Mouse (Mus musculus) limb, embryonic 15.5 days (tissue): Measurements from ENCODE around the gene H2-Ob. TPM values are rescaled to one million over a fixed set of nuclear protein-coding genes. Genes with fewer than 3 reads are reported as not detected.

ENCODE experiments used
- ATAC-seq: fragments of 200-750 bp; cut with Nextera tagmentation; 2 replicates; pipeline ENCODE4 v1.8.0; 2017; ENCODE audit warnings: low read depth, moderate TSS enrichment; ENCODE audit not compliant: insufficient number of reproducible peaks, low FRiP score, low TSS enrichment
- H3K27ac ChIP-seq: fragments of 300-500 bp; sonication (generic); 2 replicates; pipeline ENCODE4 v1.5.1; 2015; ENCODE audit warnings: moderate library complexity, mild to moderate bottlenecking, inconsistent platforms
- H3K27me3 ChIP-seq: fragments of 300-500 bp; sonication (generic); 2 replicates; pipeline ENCODE4 v1.6.1; 2015; ENCODE audit warnings: inconsistent platforms
- H3K36me3 ChIP-seq: fragments of 300-500 bp; sonication (generic); 2 replicates; pipeline ENCODE4 v1.6.1; 2015; ENCODE audit warnings: inconsistent platforms
- H3K4me1 ChIP-seq: fragments of 300-500 bp; sonication (generic); 2 replicates; pipeline ENCODE4 v1.6.1; 2015; ENCODE audit warnings: inconsistent platforms
- H3K4me2 ChIP-seq: fragments of 300-500 bp; sonication (generic); 2 replicates; pipeline ENCODE4 v1.6.1; 2015; ENCODE audit warnings: mild to moderate bottlenecking, inconsistent platforms
- H3K4me3 ChIP-seq: fragments of 300-500 bp; sonication (generic); 2 replicates; pipeline ENCODE4 v1.5.1; 2015; ENCODE audit warnings: mild to moderate bottlenecking, inconsistent platforms
- H3K9ac ChIP-seq: fragments of 300-500 bp; sonication (generic); 2 replicates; pipeline ENCODE4 v1.6.1; 2015; ENCODE audit warnings: inconsistent platforms
- H3K9me3 ChIP-seq: fragments of 300-500 bp; sonication (generic); 2 replicates; pipeline ENCODE4 v1.6.1; 2016; ENCODE audit warnings: inconsistent platforms
- WGBS: fragments of 180-500 bp; shearing (Covaris S2); methylation state at CpG from one replicate; pipeline ENCODE4 v1.1.7; 2015; 5-methylcytosine and 5-hydroxymethylcytosine counted together
- polyA plus RNA-seq: library from polyadenylated mRNA; unstranded; fragments of >200 nt; fragmentation: Nextera tagmentation; extraction: Ambion mirVana; gene quantifications from 2 replicates; pipeline ENCODE4 v1.2.1, GENCODE M21; 2015

H2-Ob gene
- polyA plus RNA-seq, result 0.32 TPM in 1 of 2 replicates, not detected in the other

- Histone ChIP-seq H3K27me3 (no peaks in the 10 kb centered on the region), H3K4me1 (no peaks in the 10 kb centered on the region), H3K9ac (no peak within 1 kb of the TSS), H3K9me3 (no peaks in the 10 kb centered on the region), H3K36me3 (no peaks in the 10 kb centered on the region), H3K4me3 (no peak within 1 kb of the TSS), H3K4me2 (no peak within 1 kb of the TSS), H3K27ac (no peak within 1 kb of the TSS)
- no peak for ATAC-seq
- WGBS, result 68% methylated on average over 3 of the region's 3 CpGs
Observed at GRCm38 (mm10) chr17:34238706-34239105, at the start of gene H2-Ob. TSS of gene H2-Ob (plus strand) at chr17:34238903.

GRCm38 (mm10) chr17:34188986-34189385, 49.7 kb upstream of the H2-Ob start:
- no peak overlapping the region for H3K9ac ChIP-seq
- H3K4me2 ChIP-seq, result no peak overlapping the region
- H3K4me3 ChIP-seq, result no peak overlapping the region
- H3K4me1 ChIP-seq, result peaks cover 18% of the 10 kb centered on the region
- H3K9me3 ChIP-seq, result no peaks in the 10 kb centered on the region
- 68% methylated on average over 6 of the region's 6 CpGs for WGBS
- ATAC-seq, result no peak
- H3K27ac ChIP-seq, result no peak overlapping the region
- H3K27me3 ChIP-seq, result peaks cover 75% of the 10 kb centered on the region
- H3K36me3 ChIP-seq, result no peaks in the 10 kb centered on the region

GRCm38 (mm10) chr17:34192852-34193251, 45.9 kb upstream of the H2-Ob start:
- Histone ChIP-seq H3K36me3 (no peaks in the 10 kb centered on the region), H3K4me3 (no peak overlapping the region), H3K9me3 (no peaks in the 10 kb centered on the region), H3K4me2 (no peak overlapping the region), H3K4me1 (peaks cover 16% of the 10 kb centered on the region), H3K9ac (no peak overlapping the region), H3K27me3 (peaks cover 90% of the 10 kb centered on the region), H3K27ac (no peak overlapping the region)
- whole genome bisulfite sequencing, result 26% methylated on average over 16 of the region's 16 CpGs
- no peak for ATAC-seq

- peaks cover 17% of the 10 kb centered on the region for H3K4me1 ChIP-seq
- no peaks in the 10 kb centered on the region for H3K36me3 ChIP-seq
- no peak overlapping the region for H3K4me2 ChIP-seq
- ATAC-seq, result no peak
- peaks cover 91% of the 10 kb centered on the region for H3K27me3 ChIP-seq
- no peak overlapping the region for H3K27ac ChIP-seq
- 48% methylated on average over 8 of the region's 8 CpGs for WGBS
- H3K4me3 ChIP-seq, result no peak overlapping the region
- no peak overlapping the region for H3K9ac ChIP-seq
- no peaks in the 10 kb centered on the region for H3K9me3 ChIP-seq
Observed at GRCm38 (mm10) chr17:34193468-34193867, 45.2 kb upstream of the H2-Ob start.

GRCm38 (mm10) chr17:34194723-34195122, 44.0 kb upstream of the H2-Ob start:
- H3K36me3 ChIP-seq, result no peaks in the 10 kb centered on the region
- no peak overlapping the region for H3K27ac ChIP-seq
- ATAC-seq, result no peak
- H3K4me1 ChIP-seq, result peaks cover 17% of the 10 kb centered on the region
- H3K4me2 ChIP-seq, result no peak overlapping the region
- WGBS, result 92% methylated on average over 4 of the region's 4 CpGs
- no peak overlapping the region for H3K9ac ChIP-seq
- no peak overlapping the region for H3K4me3 ChIP-seq
- H3K9me3 ChIP-seq, result no peaks in the 10 kb centered on the region
- H3K27me3 ChIP-seq, result peaks cover 92% of the 10 kb centered on the region

- Histone ChIP-seq H3K36me3 (no peaks in the 10 kb centered on the region), H3K27ac (no peak overlapping the region), H3K4me1 (peaks cover 17% of the 10 kb centered on the region), H3K27me3 (peaks cover 88% of the 10 kb centered on the region), H3K4me3 (no peak overlapping the region), H3K9me3 (no peaks in the 10 kb centered on the region), H3K4me2 (no peak overlapping the region), H3K9ac (no peak overlapping the region)
- no peak for ATAC-seq
- 40% methylated on average over 12 of the region's 12 CpGs for WGBS
Observed at GRCm38 (mm10) chr17:34196491-34196890, 42.2 kb upstream of the H2-Ob start.

GRCm38 (mm10) chr17:34196941-34197894, 41.5 kb upstream of the H2-Ob start, which contains the start of gene Psmb8:
TSS of gene Psmb8 (plus strand) at chr17:34197721.
- peak; percentile 37; the same call in 1 of the 2 replicates for ATAC-seq
- Histone ChIP-seq H3K4me2 (peak within 1 kb of the TSS; percentile 83), H3K27ac (no peak within 1 kb of the TSS), H3K36me3 (no peaks in the 10 kb centered on the region), H3K4me3 (peak within 1 kb of the TSS; percentile 43), H3K9me3 (no peaks in the 10 kb centered on the region), H3K4me1 (peaks cover 17% of the 10 kb centered on the region), H3K27me3 (peaks cover 81% of the 10 kb centered on the region), H3K9ac (0 out of 2 replicates have a peak within 1 kb of the TSS, but pooled peaks have one; percentile 17)
- WGBS, result 5% methylated on average over 41 of the region's 41 CpGs

GRCm38 (mm10) chr17:34197904-34198520, 40.7 kb upstream of the H2-Ob start:
- no peak overlapping the region for H3K9ac ChIP-seq

GRCm38 (mm10) chr17:34198521-34198912, 40.2 kb upstream of the H2-Ob start:
- WGBS, result 8% methylated on average over 11 of the region's 11 CpGs
- Histone ChIP-seq H3K9ac (no peak overlapping the region), H3K27me3 (peaks cover 78% of the 10 kb centered on the region), H3K4me1 (peaks cover 14% of the 10 kb centered on the region), H3K4me3 (peak overlapping the region; percentile 43), H3K9me3 (no peaks in the 10 kb centered on the region), H3K4me2 (peak overlapping the region; percentile 83), H3K36me3 (no peaks in the 10 kb centered on the region), H3K27ac (no peak overlapping the region)
- no peak for ATAC-seq

More at GRCm38 (mm10) chr17:34197904-34198520, 40.7 kb upstream of the H2-Ob start:
- Histone ChIP-seq H3K4me2 (peak overlapping the region; percentile 83), H3K27ac (no peak overlapping the region), H3K4me1 (peaks cover 14% of the 10 kb centered on the region), H3K27me3 (peaks cover 77% of the 10 kb centered on the region), H3K36me3 (no peaks in the 10 kb centered on the region), H3K9me3 (no peaks in the 10 kb centered on the region), H3K4me3 (peak overlapping the region; percentile 43)
- ATAC-seq, result no peak
- 2% methylated on average over 32 of the region's 32 CpGs for WGBS

- Histone ChIP-seq H3K4me1 (peaks cover 14% of the 10 kb centered on the region), H3K4me2 (no peak overlapping the region), H3K27me3 (peaks cover 73% of the 10 kb centered on the region), H3K27ac (no peak overlapping the region), H3K9ac (no peak overlapping the region), H3K36me3 (no peaks in the 10 kb centered on the region), H3K4me3 (no peak overlapping the region), H3K9me3 (no peaks in the 10 kb centered on the region)
- 63% methylated on average over 12 of the region's 12 CpGs for WGBS
- ATAC-seq, result no peak
Observed at GRCm38 (mm10) chr17:34199050-34199619, 39.6 kb upstream of the H2-Ob start.

GRCm38 (mm10) chr17:34200047-34200446, 38.7 kb upstream of the H2-Ob start:
- H3K27me3 ChIP-seq, result peaks cover 65% of the 10 kb centered on the region

More at GRCm38 (mm10) chr17:34200047-34200446, 38.7 kb upstream of the H2-Ob start:
- Histone ChIP-seq H3K4me2 (no peak overlapping the region), H3K9ac (no peak overlapping the region), H3K4me3 (no peak overlapping the region), H3K9me3 (no peaks in the 10 kb centered on the region), H3K36me3 (no peaks in the 10 kb centered on the region), H3K27ac (no peak overlapping the region), H3K4me1 (peaks cover 17% of the 10 kb centered on the region)
- 85% methylated on average over 10 of the region's 10 CpGs for WGBS
- ATAC-seq, result no peak
